Mouse (Mus musculus) central nervous system, embryonic 11.5 days (tissue): ENCODE data around the gene Plod3. TPM values are rescaled to one million over a fixed set of nuclear protein-coding genes. Genes with fewer than 3 reads are reported as not detected.

Source experiments
- polyA plus RNA-seq: library from polyadenylated mRNA; depleted of rRNA; stranded (reverse); fragments of >200 nt; gene quantifications from 2 replicates; pipeline ENCODE4 v1.2.3, GENCODE M21; 2012; rRNA removed

Plod3 gene
- 63.1 and 65.2 TPM in 2 replicates for polyA plus RNA-seq

GRCm38 (mm10) chr5:136986695-136987137 lies at the start of gene Plod3:
Plod3 (plus strand) TSS chr5:136987019.

GRCm38 (mm10) chr5:136953015-136953414 lies 33.8 kb upstream of the Plod3 start, which contains the start of gene Fis1:
Fis1 (plus strand) TSS chr5:136953275.

GRCm38 (mm10) chr5:136966331-136966730 lies 20.5 kb upstream of the Plod3 start, which contains the start of gene Cldn15:
Cldn15 (plus strand) TSS chr5:136966616.

GRCm38 (mm10) chr5:136987934-136988271 lies 1.1 kb downstream of the Plod3 start, which contains the start of gene Znhit1:
Znhit1 (minus strand) TSS chr5:136988021.

GRCm38 (mm10) chr5:137026092-137026491 lies 39.3 kb downstream of the Plod3 start, which contains the start of gene Vgf:
Vgf (plus strand) TSS chr5:137026392.

GRCm38 (mm10) chr5:137045402-137046323 lies 58.8 kb downstream of the Plod3 start, which contains the start of gene Ap1s1:
Ap1s1 (minus strand) TSS chr5:137046135.

Other genes with a start within 250 kb of the Plod3 start
- 73.8 and 135 TPM in 2 replicates for gene Col26a1, start 103.8 kb upstream of the Plod3 start, polyA plus RNA-seq
- gene Ift22, start 78.9 kb upstream of the Plod3 start, polyA plus RNA-seq: 49.8 and 57.5 TPM in 2 replicates
- 282 and 315 TPM in 2 replicates for gene Fis1, start 33.7 kb upstream of the Plod3 start, polyA plus RNA-seq
- gene Cldn15, start 20.4 kb upstream of the Plod3 start, polyA plus RNA-seq: 0.52 and 0.92 TPM in 2 replicates
- 68.7 and 98.2 TPM in 2 replicates for gene Znhit1, start 1.0 kb downstream of the Plod3 start, polyA plus RNA-seq
- gene Vgf, start 39.4 kb downstream of the Plod3 start, polyA plus RNA-seq: 0.83 and 1.0 TPM in 2 replicates
- 106 and 146 TPM in 2 replicates for gene Ap1s1, start 59.1 kb downstream of the Plod3 start, polyA plus RNA-seq
- 0.54 and 1.7 TPM in 2 replicates for gene Serpine1, start 85.2 kb downstream of the Plod3 start, polyA plus RNA-seq
- gene Trim56, start 129.2 kb downstream of the Plod3 start, polyA plus RNA-seq: 3.0 and 3.7 TPM in 2 replicates
- 0.05 TPM in 1 of 2 replicates, not detected in the other for gene Muc3, start 162.3 kb downstream of the Plod3 start, polyA plus RNA-seq
- 0.10 and 0.31 TPM in 2 replicates for gene Muc3a, start 225.4 kb downstream of the Plod3 start, polyA plus RNA-seq